Mouse (Mus musculus) megakaryocyte progenitor cell, adult 5-6 weeks (primary cell): ENCODE results near the gene Hsp90ab1. TPM values are rescaled to one million over a fixed set of nuclear protein-coding genes. Genes with fewer than 3 reads are reported as not detected.

Experiments
- ATAC-seq: replicated peaks from 2 replicates; pipeline ENCODE4 v1.8.0; 2016; ENCODE audit warnings: mild to moderate bottlenecking, moderate TSS enrichment, inconsistent platforms; ENCODE audit not compliant: poor library complexity
- total RNA-seq, 2 experiments: library from RNA; stranded (forward) in 1 of 2; stranded (reverse) in 1 of 2; fragments of 157-497, 149-512 nt in 1 of 2; fragments of 200-1000 nt in 1 of 2; gene quantifications; 2 replicates each; pipeline versions ENCODE4 v1.2.3 to v1.2.4; 2015 to 2017

Gene Hsp90ab1
- total RNA-seq, 2 experiments from 2014 or later: 1,324 to 2,380 TPM

DNA sequence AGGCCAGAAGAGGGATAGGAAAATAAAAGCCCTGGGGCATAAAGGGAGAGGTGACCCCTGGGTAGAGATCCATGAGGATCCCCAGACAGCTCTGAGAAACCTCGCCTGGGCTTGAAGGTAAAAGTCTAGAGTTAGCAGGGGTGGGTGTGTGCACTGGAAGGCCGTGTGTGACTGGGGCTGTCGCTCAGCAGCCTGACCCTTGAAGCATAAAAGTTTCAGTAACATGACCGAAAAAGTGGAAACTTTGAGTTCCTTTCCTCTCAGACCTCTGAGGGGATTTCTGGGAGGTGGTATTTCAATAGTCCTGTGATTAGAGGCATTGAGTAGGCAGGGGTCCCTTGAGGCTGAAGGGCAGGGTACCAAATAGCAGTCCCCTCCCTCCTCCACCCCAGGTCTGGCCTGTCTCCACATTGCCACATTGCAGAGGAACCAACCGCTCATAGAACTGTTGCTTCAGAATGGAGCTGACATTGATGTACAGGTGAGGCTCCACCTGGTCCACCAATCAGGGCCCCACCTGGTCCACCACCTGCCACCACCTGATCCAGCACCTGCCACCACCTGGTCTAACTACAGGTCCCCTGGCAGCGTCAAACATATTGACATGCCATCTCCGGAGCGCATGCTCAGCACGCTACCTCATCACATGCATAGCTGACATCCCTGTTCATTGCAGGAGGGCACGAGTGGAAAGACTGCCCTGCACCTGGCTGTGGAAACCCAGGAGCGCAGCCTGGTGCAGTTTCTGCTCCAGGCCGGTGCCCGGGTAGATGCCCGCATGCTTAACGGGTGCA lies 13.1 kb downstream of the Hsp90ab1 start:
- ATAC-seq: no peak

DNA sequence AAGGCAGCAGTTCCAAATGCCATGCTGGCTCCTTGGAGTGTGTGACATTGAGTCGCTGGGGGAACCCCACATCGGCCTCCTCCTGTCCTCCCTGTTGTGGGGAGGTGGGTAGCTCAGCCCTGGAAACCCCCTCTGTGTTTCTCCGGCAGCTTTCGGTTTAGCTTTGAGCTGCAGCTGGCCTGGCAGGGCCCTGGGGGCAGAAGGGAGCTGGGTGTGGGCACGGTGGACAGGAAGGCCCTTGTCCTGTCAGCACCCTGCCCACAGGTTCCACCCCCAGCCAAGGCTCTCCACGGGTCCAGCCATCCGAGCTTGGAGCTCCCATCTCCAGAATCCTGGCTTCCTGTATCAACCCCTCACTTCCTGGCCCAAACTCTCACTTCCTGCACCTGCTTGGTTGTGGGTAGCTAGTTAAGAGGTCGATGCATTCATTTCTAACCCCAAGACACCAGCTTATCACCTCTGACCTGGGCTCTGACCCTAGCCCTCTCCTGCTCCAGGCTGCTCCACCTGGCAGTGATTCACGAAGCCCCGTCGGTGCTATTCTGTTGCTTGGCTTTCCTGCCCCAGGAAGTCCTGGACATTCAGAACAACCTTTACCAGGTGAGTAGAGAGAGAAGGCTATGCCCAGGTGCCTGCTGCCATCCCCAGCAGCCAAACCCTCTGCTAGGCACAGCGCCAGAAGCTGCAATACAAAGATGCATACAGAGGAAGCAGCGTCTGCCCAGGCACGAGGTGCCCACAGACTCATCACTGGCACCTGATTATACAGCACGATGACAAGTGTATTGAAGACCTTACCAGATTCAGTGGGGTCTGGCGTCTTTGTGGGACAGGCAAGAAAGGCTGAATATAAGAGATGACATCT lies 14.8 kb downstream of the Hsp90ab1 start:
- no peak for ATAC-seq

DNA sequence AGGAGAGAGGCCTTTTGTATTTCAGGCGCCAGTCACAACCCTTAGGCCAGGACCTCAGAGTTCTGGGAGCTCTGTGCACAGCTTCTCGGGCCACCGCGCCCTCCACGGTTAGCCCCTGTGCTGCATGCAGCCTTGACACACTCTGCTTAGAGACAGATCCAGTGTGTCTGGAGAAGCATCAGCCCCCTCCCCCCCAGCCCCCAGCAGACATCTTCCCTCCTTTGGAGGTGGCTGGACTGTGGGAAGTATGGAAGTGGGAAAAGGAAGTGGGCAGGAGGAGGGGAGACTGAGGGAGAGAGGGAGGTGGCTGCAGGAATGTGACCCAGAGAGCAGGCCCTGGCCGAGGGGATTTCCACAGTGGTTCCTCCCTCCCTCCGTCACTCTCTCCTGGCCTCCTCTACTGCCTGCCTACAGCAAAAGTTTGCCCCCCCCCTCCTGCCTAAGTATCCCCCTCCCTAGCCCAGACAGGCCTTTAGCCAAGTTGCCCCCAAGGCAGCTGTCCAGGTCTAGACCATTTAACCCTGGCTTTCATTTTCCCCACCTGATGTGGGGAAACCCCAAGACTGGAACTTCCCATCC lies 15.7 kb downstream of the Hsp90ab1 start:
- no peak for ATAC-seq

DNA sequence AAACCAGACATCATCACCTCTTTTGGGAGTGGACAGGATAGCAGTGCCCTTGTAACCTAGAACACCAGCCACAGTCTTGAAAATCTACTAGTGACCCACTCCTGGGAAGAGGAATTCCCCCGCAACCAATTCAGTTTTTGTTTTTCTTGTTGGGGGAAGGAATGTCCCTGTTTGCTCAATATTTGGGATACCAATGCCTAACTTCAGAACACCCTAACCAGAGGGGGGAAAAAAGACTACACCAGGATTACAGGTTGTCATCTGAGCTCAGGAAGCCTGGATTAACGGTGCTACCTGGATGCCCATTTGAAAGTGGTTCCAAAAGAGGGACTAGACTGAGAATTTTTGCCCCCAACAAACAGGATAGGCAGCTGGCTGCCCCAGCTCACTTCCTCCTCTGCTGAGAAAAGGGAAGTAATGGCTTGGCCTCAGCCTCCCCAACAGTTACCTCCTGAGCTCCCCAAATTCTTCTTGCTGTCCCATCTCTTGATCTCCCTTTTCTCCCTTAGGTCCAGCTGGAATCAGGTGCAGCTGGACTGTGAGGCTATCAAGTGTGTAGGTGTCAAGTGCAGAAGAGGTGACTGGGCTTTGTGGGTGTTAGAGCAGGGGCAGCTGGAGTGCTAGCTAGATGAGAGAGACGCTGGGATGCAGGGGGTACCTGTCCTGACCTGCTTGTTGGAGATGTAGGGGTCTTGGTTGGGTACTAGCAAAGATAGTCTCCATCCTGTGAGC lies 16.4 kb downstream of the Hsp90ab1 start:
- ATAC-seq: peak; percentile 25; the same call in 1 of the 2 replicates

DNA sequence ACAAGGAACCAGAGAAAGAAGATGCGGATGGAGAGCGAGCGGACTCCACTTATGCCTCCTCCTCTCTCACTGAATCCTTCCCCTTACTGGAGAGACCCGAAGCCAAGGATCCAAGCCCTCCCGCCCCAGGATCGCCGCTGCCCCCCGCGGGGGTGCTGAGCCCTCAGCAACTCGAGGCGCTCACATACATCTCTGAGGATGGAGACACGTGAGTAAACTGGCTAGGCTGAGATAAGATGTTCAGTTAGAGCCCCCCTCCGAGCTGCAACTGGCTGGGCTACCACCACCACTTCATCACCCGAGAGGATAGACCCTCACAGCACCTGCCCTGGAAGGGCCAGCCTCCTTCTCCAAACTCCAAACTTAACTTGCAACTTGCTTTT lies 17.0 kb downstream of the Hsp90ab1 start:
- ATAC-seq: no peak

DNA sequence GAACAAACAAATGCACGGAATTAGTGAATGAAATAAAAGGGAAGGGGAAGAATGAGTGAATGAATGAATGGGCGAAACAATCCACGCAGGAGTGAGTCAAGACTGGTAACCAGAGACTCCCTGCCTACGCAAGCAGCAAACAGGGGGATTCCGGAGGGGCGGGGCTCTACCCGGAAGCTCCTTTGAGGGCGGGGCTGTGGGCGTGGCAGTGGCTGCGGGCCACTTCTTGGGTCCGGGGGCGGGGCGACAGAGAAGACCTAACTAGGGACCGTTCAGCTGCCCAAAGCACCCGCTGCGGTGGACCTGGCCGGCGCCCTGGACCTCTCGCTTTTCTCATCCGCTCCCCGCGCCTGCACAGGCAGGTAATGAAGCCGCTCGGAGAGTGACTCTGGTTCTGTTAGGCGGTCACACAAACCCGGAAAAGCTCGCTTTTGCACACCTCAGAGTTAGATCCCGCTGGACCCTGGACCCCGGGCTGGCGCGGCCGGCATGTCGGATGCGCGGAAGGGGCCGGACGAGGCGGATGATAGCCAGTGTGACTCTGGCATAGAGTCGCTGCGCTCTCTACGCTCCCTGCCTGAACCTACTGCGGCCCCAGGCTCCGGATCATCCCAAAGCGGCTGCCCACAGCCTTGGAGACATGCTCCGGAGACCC lies 17.5 kb downstream of the Hsp90ab1 start, which contains the start of gene Nfkbie:
TSS of gene Nfkbie (plus strand) at position 252 of the 655 bp plus-strand sequence.
- peak; percentile 82 for ATAC-seq

DNA sequence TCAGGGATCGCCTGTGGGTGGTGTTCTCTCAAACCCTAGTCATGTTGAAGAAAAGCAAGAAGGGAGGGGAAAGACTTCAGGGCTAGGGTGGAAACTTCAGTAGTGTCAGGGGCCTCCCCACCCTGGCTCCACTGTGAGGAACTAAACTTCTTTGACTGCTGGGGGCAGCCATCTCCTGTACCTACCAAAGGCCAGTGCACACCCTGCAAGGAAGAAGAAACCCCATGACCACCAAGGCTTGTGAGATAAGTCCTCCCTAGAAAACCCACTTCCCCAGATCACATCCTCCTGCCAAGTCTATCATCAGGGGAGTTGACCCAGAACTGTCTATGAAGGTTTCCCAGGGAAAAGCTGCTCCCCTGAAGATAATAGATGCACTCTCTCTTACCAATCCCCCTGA lies 18.7 kb downstream of the Hsp90ab1 start:
- ATAC-seq: no peak

DNA sequence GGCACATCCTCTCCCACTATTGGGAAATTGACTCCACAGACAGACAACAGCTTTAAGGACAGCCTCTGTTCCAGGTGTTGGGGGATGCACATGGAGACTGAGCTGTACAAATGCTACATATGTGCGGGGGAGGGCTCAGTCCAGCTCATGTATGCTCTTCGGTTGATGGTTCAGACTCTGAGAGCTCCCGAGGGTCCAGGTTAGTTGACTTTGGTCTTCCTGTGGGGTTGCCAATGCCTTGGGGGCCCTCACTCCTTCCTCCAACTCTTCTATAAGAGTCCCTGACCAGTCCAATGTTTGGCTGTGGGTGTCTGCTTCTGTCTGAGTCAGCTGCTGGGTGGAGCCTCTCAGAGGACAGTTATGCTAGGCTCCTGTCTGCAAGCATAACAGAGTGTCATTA lies 20.0 kb downstream of the Hsp90ab1 start:
- no peak for ATAC-seq

DNA sequence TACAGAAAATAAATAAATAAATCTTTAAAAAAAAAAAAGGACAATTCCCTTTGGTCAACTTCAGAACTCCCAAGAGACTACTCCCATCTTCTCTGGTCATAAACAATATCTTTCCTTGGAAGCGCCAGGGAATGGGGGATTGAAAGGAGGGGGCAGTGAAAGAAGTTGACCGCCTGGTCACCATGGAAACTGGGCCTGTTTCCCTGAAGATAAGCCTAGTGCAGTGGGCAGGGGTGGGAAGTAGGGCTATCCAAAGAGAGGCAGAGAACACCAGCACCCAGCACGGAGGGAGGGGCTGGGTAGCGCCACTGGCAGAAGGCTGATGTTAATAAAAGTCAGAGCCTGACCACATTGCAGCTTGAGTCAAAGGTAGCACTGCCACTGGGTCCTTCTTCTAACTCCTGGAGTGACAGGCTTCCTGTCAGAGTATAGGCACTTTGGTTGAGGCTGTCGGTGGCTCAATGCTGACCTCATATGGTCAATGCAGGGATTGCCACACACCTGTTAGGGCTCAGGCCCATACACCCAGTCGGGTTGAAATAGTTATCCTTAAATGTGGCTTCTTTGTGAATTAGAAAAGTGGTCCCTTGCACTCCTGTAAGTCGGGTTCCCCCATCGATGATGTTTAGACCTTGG lies 21.1 kb downstream of the Hsp90ab1 start:
- peak; percentile 72 for ATAC-seq

DNA sequence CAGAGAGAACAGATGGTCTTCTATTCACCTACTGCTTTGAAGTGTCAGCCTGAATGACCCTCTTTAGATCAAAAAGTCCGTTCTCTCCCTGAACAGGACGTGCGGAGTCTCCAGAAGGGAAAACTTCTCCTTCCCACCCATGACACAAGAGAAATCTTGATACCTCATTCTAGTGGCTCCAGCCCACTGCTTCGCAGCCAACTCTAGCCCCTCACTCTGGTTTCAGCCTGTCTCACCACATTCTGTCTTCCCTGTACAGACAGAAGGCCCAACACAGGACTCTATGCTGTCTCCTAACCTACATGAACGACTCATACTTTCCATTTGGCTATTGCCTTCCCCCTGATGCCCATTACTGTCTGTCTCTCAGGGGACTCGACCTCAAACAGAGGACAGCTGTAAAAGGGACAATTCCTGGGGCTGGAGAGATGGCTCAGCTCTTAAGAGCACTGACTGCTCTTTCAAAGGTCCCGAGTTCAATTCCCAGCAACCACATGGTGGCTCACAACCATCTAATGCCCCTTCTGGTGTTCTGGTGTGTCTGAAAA lies 21.7 kb downstream of the Hsp90ab1 start:
- ATAC-seq: no peak

DNA sequence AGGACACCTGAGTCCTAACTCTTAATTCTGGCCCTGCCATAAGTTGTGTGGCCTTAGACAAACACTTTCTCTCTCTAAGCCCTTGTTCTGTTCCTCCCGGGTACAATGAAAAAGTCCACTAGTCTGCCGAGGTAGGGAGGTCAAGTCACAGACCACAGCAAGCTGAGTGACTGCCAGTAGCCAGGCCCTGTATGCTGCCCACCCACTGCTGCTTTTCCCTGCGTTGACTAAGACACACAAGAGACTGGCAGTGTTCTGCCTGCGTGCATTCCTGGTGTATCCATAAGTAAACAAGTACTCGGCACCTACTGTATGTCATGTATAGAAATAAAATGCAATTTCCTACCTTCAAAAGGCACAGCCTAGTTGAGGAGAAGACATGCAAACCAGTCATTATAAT lies 22.8 kb downstream of the Hsp90ab1 start:
- no peak for ATAC-seq

DNA sequence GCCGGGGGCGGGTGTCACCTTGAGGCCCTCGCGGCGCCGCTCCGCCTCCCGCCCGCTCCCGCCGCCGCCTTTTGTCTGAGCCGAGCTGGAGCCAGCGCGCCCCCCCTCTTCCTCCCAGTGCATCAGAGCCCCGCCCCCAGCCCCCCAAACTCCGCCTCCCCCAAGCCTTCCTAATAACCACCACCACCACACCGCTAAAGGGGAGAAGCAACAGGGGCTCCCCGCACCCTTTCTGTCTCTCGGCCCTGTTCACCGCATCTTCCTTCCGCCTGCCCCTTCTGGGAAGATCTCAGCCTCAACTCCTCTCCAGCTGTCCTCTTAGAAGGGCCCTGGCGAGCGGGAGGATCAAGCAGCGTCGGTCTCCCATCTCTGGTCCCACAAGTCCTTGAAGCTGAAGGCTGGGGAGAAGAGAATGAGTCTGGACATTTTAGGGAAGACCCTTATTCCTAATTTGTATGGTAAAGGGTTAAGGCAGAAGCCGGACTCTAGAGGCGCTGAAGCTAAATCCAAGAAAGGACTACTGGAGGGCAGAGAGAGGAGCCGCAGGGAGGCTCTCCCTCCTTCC lies 23.4 kb downstream of the Hsp90ab1 start, which contains the start of gene Tmem151b:
TSS of gene Tmem151b (minus strand) at position 61 of the 565 bp plus-strand sequence.
- ATAC-seq: no peak

DNA sequence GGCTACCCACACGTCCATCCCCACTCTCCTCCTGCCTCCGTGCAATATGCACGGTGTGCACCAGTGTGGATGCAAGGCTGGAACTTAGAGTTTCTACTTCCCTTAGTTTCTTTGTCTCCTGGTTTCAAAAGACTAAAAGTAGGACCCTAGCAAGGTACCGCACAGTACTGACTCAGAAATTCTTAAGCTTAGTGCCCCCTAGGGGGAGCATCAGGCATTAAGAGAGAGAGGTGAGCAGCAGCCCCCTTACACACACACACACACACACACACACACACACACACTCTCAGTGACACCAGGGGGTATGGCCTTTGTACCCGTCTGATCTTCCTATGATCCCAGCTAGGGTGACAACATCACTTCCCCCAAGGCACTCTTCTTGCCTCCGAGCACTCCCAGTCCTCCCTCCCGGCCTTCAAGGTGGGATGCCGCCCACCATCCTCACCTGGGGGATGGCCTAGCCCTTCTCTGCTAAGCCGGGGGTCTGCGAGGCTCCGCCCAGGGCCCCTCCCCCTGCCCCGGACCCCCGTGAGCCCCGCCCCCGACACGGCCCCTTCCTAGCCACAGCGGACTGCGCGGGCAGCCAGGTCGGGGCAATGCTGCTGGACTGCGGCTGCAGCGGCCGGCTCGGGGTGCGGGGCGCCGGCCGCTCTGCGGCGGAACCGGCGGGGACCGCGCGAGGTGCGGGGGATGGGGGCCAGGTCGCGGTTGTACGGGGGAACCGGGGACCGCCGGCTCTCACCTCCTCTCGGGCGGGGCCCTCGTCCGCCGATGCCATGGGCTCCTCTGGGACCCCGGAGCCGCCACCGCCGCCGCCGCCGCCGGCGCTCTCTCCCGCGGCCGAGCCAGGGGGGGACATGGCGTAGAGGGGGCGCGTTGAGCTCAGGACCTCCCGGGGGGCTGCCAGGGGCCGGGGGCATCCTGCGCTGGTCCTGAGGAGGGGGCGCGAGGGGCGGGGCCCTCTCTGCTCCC lies 24.2 kb downstream of the Hsp90ab1 start:
- peak; percentile 17; the same call in 1 of the 2 replicates for ATAC-seq

DNA sequence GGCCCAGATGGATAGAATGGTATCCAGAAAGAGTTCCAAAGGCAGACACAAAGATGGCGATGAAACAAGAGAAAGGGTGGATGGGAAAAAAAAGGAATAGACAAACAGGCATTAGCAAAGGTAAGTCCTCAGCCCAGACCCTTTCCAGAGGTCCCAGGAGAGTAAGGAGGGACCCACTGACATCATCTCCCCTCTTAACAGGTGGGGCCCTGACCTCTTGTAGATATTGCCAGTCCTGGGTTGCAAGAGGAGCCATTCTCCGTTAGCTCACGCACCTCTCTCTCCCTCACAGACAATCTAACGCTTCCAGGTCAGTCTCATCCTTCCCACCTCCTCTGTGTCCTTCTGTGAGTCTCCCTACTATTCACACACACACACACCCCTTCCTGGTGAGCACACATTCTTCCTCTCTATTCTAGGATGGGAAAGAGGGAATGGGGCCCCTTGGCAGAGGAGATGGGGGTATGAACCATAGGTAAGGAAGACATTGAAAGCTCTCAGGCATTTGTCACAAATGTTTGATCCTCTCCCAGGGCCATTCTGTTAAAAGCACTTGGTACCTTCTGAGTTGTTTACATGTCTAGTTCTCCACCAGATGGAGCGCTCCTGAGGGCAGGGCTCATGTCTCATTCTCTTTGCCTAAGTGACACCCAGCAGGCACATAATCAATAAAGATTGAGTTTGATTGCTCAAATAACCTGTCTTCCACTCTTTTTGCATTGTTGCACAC lies 25.4 kb downstream of the Hsp90ab1 start:
- no peak for ATAC-seq

DNA sequence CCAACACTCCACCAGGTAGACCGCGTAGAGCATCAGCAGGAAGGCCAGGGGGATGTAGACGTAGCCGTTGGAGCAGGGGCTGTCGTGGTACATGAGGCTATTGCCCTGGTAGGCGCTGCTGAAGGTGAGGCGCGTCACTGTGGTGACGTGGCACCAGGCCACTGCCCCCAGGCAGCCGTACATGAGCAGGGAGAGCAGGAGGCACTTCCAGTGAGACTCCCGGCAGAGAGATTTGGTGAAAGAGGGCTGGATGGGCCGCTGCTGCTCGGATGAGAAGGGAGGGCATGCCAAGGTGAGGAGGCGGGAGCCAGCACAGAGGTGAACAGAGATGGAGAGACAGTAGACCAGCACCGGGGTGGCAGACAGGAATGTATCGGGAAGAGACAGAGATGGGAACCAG lies 26.1 kb downstream of the Hsp90ab1 start:
- ATAC-seq: no peak

DNA sequence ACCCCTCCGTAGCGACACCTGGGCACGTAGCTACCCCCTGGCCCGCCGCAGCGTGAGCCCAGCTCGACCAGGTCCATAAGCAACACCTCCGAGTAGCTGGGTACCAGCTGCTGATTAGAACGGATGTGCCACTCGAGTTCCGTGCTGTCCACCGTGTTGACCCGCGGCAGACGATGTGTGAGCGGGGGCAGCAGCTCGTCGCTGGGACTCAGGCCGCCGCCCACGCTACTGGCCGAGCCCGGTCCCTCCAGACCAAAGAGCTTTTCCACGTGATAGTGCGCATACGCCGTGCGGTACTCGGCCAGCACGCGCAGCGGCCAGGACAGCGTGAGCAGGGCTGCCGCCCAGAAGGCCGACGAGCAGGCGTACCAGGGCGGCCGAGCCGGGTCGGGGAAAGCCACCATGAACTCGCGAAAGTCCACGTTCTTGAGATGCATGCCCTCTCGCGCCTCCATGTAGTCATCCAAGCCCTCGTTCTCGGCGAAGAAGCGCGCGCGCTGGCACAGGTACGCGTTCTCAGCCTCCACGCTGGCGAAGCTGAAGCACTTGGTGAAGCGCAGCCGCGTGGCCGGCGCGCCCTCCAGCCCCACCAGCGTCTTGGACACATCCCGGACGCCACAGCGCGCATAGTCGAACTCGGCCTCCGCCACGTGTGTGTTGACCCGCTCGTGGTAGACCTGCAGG lies 27.7 kb downstream of the Hsp90ab1 start:
- 0 out of 2 replicates have a peak, but pooled peaks have one; percentile 21 for ATAC-seq

DNA sequence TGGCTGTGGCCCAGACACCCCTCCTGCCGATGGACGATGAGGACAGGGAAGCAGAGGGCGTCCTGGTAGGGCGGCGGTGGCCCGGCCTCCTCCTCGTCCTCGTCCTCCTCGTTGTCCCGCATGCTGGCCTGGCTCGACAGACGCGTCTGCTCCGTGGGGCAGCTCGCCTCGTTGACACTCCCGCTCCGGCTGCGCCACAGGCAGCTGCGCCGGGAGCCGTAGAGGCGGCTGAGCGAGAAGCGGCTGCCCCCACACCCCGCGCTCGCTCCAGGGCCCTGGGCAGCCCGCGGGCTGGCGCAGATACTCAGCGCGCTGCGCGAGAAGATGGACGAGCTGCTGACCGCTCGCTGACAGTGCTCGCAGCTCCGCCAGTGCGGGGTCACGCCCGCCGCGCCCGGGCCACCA lies 28.2 kb downstream of the Hsp90ab1 start:
- no peak for ATAC-seq
